Mouse (Mus musculus) hindbrain, embryonic 12.5 days (tissue): Measurements from ENCODE around the gene Taok3. TPM values are rescaled to one million over a fixed set of nuclear protein-coding genes. Genes with fewer than 3 reads are reported as not detected.

Experiments used
- ATAC-seq: fragments of 200-750 bp; cut with Nextera tagmentation; 2 replicates; pipeline ENCODE4 v1.8.0; 2017; ENCODE audit warnings: moderate TSS enrichment; ENCODE audit not compliant: low FRiP score
- H3K27ac ChIP-seq: fragments of 300-500 bp; sonication (generic); 2 replicates; pipeline ENCODE4 v1.5.1; 2016; ENCODE audit warnings: mild to moderate bottlenecking
- H3K27me3 ChIP-seq: fragments of 300-500 bp; sonication (generic); 2 replicates; pipeline ENCODE4 v1.6.1; 2016; ENCODE audit warnings: mild to moderate bottlenecking
- H3K36me3 ChIP-seq: fragments of 300-500 bp; sonication (generic); 2 replicates; pipeline ENCODE4 v1.6.1; 2016; ENCODE audit warnings: mild to moderate bottlenecking
- H3K4me1 ChIP-seq: fragments of 300-500 bp; sonication (generic); 2 replicates; pipeline ENCODE4 v1.6.1; 2016
- H3K4me2 ChIP-seq: fragments of 300-500 bp; sonication (generic); replicated peaks from 2 replicates; pipeline ENCODE4 v1.6.1; 2016; ENCODE audit warnings: mild to moderate bottlenecking
- H3K4me3 ChIP-seq: fragments of 300-500 bp; sonication (generic); 2 replicates; pipeline ENCODE4 v1.5.1; 2016; ENCODE audit warnings: mild to moderate bottlenecking
- H3K9ac ChIP-seq: fragments of 300-500 bp; sonication (generic); 2 replicates; pipeline ENCODE4 v1.6.1; 2016; ENCODE audit warnings: mild to moderate bottlenecking, moderate library complexity
- H3K9me3 ChIP-seq: fragments of 300-500 bp; sonication (generic); replicated peaks from 2 replicates; pipeline ENCODE4 v1.6.1; 2016; ENCODE audit warnings: mild to moderate bottlenecking
- WGBS: fragments of 180-500 bp; shearing (Covaris S2); methylation state at CpG from one replicate; pipeline ENCODE4 v1.1.7; 2016; 5-methylcytosine and 5-hydroxymethylcytosine counted together
- polyA plus RNA-seq: library from polyadenylated mRNA; unstranded; fragments of >200 nt; fragmentation: Nextera tagmentation; extraction: Ambion mirVana; gene quantifications from 2 replicates; pipeline ENCODE4 v1.2.1, GENCODE M21; 2016

The Taok3 gene
- polyA plus RNA-seq, 1 experiment from 2014 or later = 30.6 TPM

GRCm38 (mm10) chr5:117108731-117109130 lies 11.2 kb upstream of the Taok3 start:
- Histone ChIP-seq H3K27me3 (no peaks in the 10 kb centered on the region), H3K27ac (no peak overlapping the region), H3K36me3 (peaks cover 92% of the 10 kb centered on the region), H3K4me3 (no peak overlapping the region), H3K9ac (no peak overlapping the region), H3K4me1 (no peaks in the 10 kb centered on the region), H3K9me3 (no peaks in the 10 kb centered on the region), H3K4me2 (no peak overlapping the region)
- 98% methylated on average over 13 of the region's 13 CpGs for WGBS
- ATAC-seq = no peak

GRCm38 (mm10) chr5:117109522-117109921 lies 10.4 kb upstream of the Taok3 start:
- Histone ChIP-seq H3K9me3 (no peaks in the 10 kb centered on the region), H3K4me1 (peaks cover 7% of the 10 kb centered on the region; the same call in 1 of the 2 replicates), H3K9ac (no peak overlapping the region), H3K4me3 (no peak overlapping the region), H3K36me3 (peaks cover 84% of the 10 kb centered on the region), H3K27ac (no peak overlapping the region), H3K27me3 (no peaks in the 10 kb centered on the region), H3K4me2 (no peak overlapping the region)
- WGBS = 91% methylated on average over 8 of the region's 8 CpGs
- no peak for ATAC-seq

- no peak overlapping the region for H3K27ac ChIP-seq
- H3K36me3 ChIP-seq = peaks cover 67% of the 10 kb centered on the region
- peaks cover 11% of the 10 kb centered on the region; the same call in 1 of the 2 replicates for H3K4me1 ChIP-seq
- no peak overlapping the region for H3K4me3 ChIP-seq
- H3K4me2 ChIP-seq = no peak overlapping the region
- WGBS = 91% methylated on average over 16 of the region's 16 CpGs
- no peak overlapping the region for H3K9ac ChIP-seq
- ATAC-seq = no peak
- H3K9me3 ChIP-seq = no peaks in the 10 kb centered on the region
- H3K27me3 ChIP-seq = no peaks in the 10 kb centered on the region
Observed at GRCm38 (mm10) chr5:117111064-117111773, 8.7 kb upstream of the Taok3 start.

- H3K4me1 ChIP-seq = peaks cover 11% of the 10 kb centered on the region; the same call in 1 of the 2 replicates
- WGBS = 98% methylated on average over 7 of the region's 7 CpGs
- H3K9ac ChIP-seq = no peak overlapping the region
- H3K27me3 ChIP-seq = no peaks in the 10 kb centered on the region
- H3K27ac ChIP-seq = no peak overlapping the region
- no peak overlapping the region for H3K4me3 ChIP-seq
- no peak for ATAC-seq
- H3K4me2 ChIP-seq = no peak overlapping the region
- peaks cover 62% of the 10 kb centered on the region for H3K36me3 ChIP-seq
- H3K9me3 ChIP-seq = no peaks in the 10 kb centered on the region
Observed at GRCm38 (mm10) chr5:117111774-117112112, 8.2 kb upstream of the Taok3 start.

- H3K36me3 ChIP-seq = peaks cover 46% of the 10 kb centered on the region
- no peak overlapping the region for H3K9ac ChIP-seq
- no peaks in the 10 kb centered on the region for H3K27me3 ChIP-seq
- H3K9me3 ChIP-seq = no peaks in the 10 kb centered on the region
- no peak overlapping the region for H3K27ac ChIP-seq
- ATAC-seq = no peak
- peaks cover 11% of the 10 kb centered on the region; the same call in 1 of the 2 replicates for H3K4me1 ChIP-seq
- 93% methylated on average over 7 of the region's 7 CpGs for WGBS
- no peak overlapping the region for H3K4me2 ChIP-seq
- no peak overlapping the region for H3K4me3 ChIP-seq
Observed at GRCm38 (mm10) chr5:117113330-117113729, 6.6 kb upstream of the Taok3 start.

GRCm38 (mm10) chr5:117114581-117115192 lies 5.2 kb upstream of the Taok3 start:
- WGBS = 6% methylated on average over 16 of the region's 16 CpGs
- peaks cover 33% of the 10 kb centered on the region for H3K36me3 ChIP-seq
- no peak for ATAC-seq
- H3K27ac ChIP-seq = peak overlapping the region; percentile 84
- H3K4me3 ChIP-seq = peak overlapping the region; percentile 92
- peaks cover 18% of the 10 kb centered on the region for H3K4me1 ChIP-seq
- no peaks in the 10 kb centered on the region for H3K27me3 ChIP-seq
- peak overlapping the region; percentile 92 for H3K4me2 ChIP-seq
- no peaks in the 10 kb centered on the region for H3K9me3 ChIP-seq
- H3K9ac ChIP-seq = peak overlapping the region; percentile 91

GRCm38 (mm10) chr5:117115193-117115767 lies 4.6 kb upstream of the Taok3 start:
- H3K4me1 ChIP-seq = peaks cover 18% of the 10 kb centered on the region
- under 1% methylated on average over 36 of the region's 43 CpGs for WGBS
- H3K4me3 ChIP-seq = peak overlapping the region; percentile 92
- peak; percentile 7 for ATAC-seq
- peak overlapping the region; percentile 92 for H3K4me2 ChIP-seq
- no peaks in the 10 kb centered on the region for H3K27me3 ChIP-seq
- H3K27ac ChIP-seq = peak overlapping the region; percentile 84
- H3K36me3 ChIP-seq = peaks cover 28% of the 10 kb centered on the region
- H3K9me3 ChIP-seq = no peaks in the 10 kb centered on the region
- H3K9ac ChIP-seq = peak overlapping the region; percentile 91

- H3K4me3 ChIP-seq = peak within 1 kb of the TSS; percentile 92
- peak within 1 kb of the TSS; percentile 84 for H3K27ac ChIP-seq
- H3K4me2 ChIP-seq = peak within 1 kb of the TSS; percentile 92
- 1% methylated on average over 58 of the region's 59 CpGs for WGBS
- H3K36me3 ChIP-seq = peaks cover 22% of the 10 kb centered on the region
- peaks cover 23% of the 10 kb centered on the region for H3K4me1 ChIP-seq
- no peaks in the 10 kb centered on the region for H3K9me3 ChIP-seq
- H3K27me3 ChIP-seq = peaks cover 2% of the 10 kb centered on the region; the same call in 1 of the 2 replicates
- peak within 1 kb of the TSS; percentile 91 for H3K9ac ChIP-seq
- peak; percentile 73 for ATAC-seq
Observed at GRCm38 (mm10) chr5:117115836-117116366, 4.0 kb upstream of the Taok3 start, which contains the start of gene Suds3. TSS of gene Suds3 (minus strand) at chr5:117116113.

GRCm38 (mm10) chr5:117116660-117117059 lies 3.3 kb upstream of the Taok3 start:
- Histone ChIP-seq H3K9ac (no peak overlapping the region), H3K36me3 (peaks cover 15% of the 10 kb centered on the region), H3K9me3 (no peaks in the 10 kb centered on the region), H3K4me3 (no peak overlapping the region), H3K4me1 (peaks cover 27% of the 10 kb centered on the region), H3K4me2 (no peak overlapping the region), H3K27me3 (peaks cover 9% of the 10 kb centered on the region), H3K27ac (no peak overlapping the region)
- no peak for ATAC-seq
- WGBS = 71% methylated on average over 2 of the region's 2 CpGs

- Histone ChIP-seq H3K27me3 (peaks cover 12% of the 10 kb centered on the region), H3K9me3 (no peaks in the 10 kb centered on the region), H3K36me3 (peaks cover 10% of the 10 kb centered on the region), H3K4me1 (peaks cover 27% of the 10 kb centered on the region), H3K4me2 (no peak overlapping the region), H3K9ac (no peak overlapping the region), H3K4me3 (no peak overlapping the region), H3K27ac (no peak overlapping the region)
- ATAC-seq = no peak
- 84% methylated on average over 2 of the region's 2 CpGs for WGBS
Observed at GRCm38 (mm10) chr5:117117241-117117640, 2.7 kb upstream of the Taok3 start.

GRCm38 (mm10) chr5:117117716-117118115 lies 2.2 kb upstream of the Taok3 start:
- Histone ChIP-seq H3K36me3 (peaks cover 5% of the 10 kb centered on the region), H3K4me2 (no peak overlapping the region), H3K9me3 (no peaks in the 10 kb centered on the region), H3K4me1 (peaks cover 27% of the 10 kb centered on the region), H3K9ac (no peak overlapping the region), H3K27ac (no peak overlapping the region), H3K27me3 (peaks cover 17% of the 10 kb centered on the region), H3K4me3 (no peak overlapping the region)
- no peak for ATAC-seq
- WGBS = 75% methylated on average over 7 of the region's 7 CpGs

GRCm38 (mm10) chr5:117118220-117118619 lies 1.7 kb upstream of the Taok3 start:
- 95% methylated on average over 2 of the region's 2 CpGs for WGBS
- Histone ChIP-seq H3K9me3 (no peaks in the 10 kb centered on the region), H3K4me1 (peaks cover 27% of the 10 kb centered on the region), H3K36me3 (peaks cover 4% of the 10 kb centered on the region; the same call in 1 of the 2 replicates), H3K4me3 (no peak overlapping the region), H3K27me3 (peaks cover 18% of the 10 kb centered on the region), H3K4me2 (no peak overlapping the region), H3K27ac (no peak overlapping the region), H3K9ac (no peak overlapping the region)
- ATAC-seq = no peak
